Mouse (Mus musculus): ENCODE data around the gene Fubp3. TPM values are rescaled to one million over a fixed set of nuclear protein-coding genes. Genes with fewer than 3 reads are reported as not detected.

The Fubp3 gene
- total RNA-seq, 2 experiments from 2014 or later, result 13.1 to 17.0 TPM

DNA sequence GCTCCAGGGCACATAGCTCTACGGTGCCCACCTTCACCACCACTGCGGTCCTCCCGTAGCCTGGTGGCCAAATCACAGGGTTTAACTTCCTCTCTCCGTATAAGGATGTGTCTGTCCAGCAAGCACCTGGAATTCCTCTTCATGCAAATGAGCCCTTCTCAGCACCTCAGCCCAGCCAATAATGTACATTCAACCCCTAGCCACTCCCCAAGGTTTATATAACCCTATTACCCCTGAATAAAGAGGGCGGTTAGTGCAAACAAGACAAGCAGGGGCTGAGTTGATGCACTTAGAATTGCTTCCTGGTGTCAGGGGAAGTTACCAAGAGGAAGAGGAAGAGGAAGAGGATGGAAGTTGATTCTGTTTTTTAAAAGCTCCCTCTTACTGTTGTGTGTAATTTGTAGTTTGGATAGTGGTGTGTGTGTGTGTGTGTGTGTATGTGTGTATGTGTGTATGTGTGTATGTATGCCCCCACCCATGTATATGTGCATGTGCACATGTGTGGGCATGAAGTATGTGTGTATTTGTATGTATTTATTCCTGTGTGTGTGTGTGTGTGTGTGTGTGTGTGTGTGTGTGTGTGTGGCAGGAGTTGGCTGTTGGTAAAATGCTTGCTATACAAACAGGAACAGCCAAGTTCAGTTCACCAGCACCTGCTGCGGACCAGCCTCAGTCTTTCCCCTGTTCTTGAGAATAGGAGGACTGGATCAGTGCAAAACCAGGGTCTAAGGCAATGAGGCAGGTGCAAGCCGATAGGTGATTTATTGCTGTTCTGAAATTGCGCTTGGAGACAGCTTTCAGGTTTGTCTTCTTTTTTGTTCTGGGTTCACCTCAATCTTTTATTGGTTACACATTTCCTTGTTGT, 90.7 kb downstream of the Fubp3 start:
- DNase-seq (ENCODE audit: low spot score), result no peak

DNA sequence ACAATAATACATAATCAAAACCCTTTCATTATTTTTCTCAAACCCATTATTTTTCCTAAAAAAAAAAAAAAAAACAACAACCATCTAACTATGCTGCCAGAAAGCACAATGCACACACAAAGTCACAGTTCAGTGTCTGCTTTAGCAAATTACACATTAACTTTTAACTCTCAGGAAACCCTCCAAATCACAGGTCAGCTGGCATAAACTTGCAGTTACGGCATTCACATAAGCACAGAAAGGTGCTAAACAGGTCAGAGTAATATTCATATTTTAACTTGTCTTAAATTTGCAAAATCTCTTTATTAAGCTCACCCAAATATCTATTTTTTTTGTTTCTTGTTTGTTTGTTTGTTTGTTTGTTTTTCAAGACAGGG, 91.3 kb downstream of the Fubp3 start:
- intact Hi-C loops (cut with DNase I), result no loop called here
- DNase-seq (ENCODE audit: low spot score), result no peak

More for the DNA sequence above, 90.7 kb downstream of the Fubp3 start:
- intact Hi-C loops (cut with DNase I), result no loop called here

Small RNA genes lying within 50 kb of the gene (microRNA-seq; reads per million reads assigned to microRNA genes)
- 1.4 reads per million for gene Mir6998

Other genes with a start within 250 kb of the Fubp3 start
- gene Ass1, start 102.4 kb upstream of the Fubp3 start, total RNA-seq (2021), result 1 to 10 TPM; 4.3 to 4.4 TPM
- gene Prdm12, start 67.4 kb downstream of the Fubp3 start, total RNA-seq (2021), result not detected
- gene Exosc2, start 98.1 kb downstream of the Fubp3 start, total RNA-seq (2021), result 1 to 10 TPM; 8.3 to 9.6 TPM
- 10 to 100 TPM; 29.8 to 35.0 TPM for gene Abl1, start 115.7 kb downstream of the Fubp3 start, total RNA-seq (2021)
- not detected for gene Qrfp, start 237.9 kb downstream of the Fubp3 start, total RNA-seq (2021)